Mouse (Mus musculus) testis, postnatal 10 days (tissue): ENCODE measurements around the gene Gm20388.

Source experiments
- DNase-seq: peaks from one replicate; pipeline ENCODE4 v3.0.0; 2021; ENCODE audit warnings: low spot score

Gene Gm20388

GRCm38 (mm10) chr8:120012927-120013326, 102.3 kb downstream of the Gm20388 start:
- no peak for DNase-seq

- DNase-seq, result no peak
These were observed 103.8 kb downstream of the Gm20388 start for GRCm38 (mm10) chr8:120014267-120015023.

- no peak for DNase-seq
These were observed 105.3 kb downstream of the Gm20388 start for GRCm38 (mm10) chr8:120015916-120016315.

- DNase-seq, result no peak
These were observed 105.8 kb downstream of the Gm20388 start for GRCm38 (mm10) chr8:120016424-120016823.

GRCm38 (mm10) chr8:120017349-120017748, 106.7 kb downstream of the Gm20388 start:
- DNase-seq, result peak; percentile 67

GRCm38 (mm10) chr8:120017786-120018185, 107.1 kb downstream of the Gm20388 start:
- DNase-seq, result no peak

- DNase-seq, result no peak
These were observed 107.7 kb downstream of the Gm20388 start for GRCm38 (mm10) chr8:120018379-120018778.

GRCm38 (mm10) chr8:120019297-120019696, 108.7 kb downstream of the Gm20388 start:
- DNase-seq, result no peak

- DNase-seq, result no peak
These were observed 109.7 kb downstream of the Gm20388 start for GRCm38 (mm10) chr8:120020298-120020697.

- DNase-seq, result no peak
These were observed 115.6 kb downstream of the Gm20388 start for GRCm38 (mm10) chr8:120026199-120026598.

GRCm38 (mm10) chr8:120026991-120027390, 116.3 kb downstream of the Gm20388 start:
- DNase-seq, result no peak

- no peak for DNase-seq
These were observed 119.8 kb downstream of the Gm20388 start for GRCm38 (mm10) chr8:120030447-120030846.

GRCm38 (mm10) chr8:120032549-120033208, 122.0 kb downstream of the Gm20388 start:
- DNase-seq, result no peak

- no peak for DNase-seq
These were observed 123.8 kb downstream of the Gm20388 start for GRCm38 (mm10) chr8:120034471-120034870.

GRCm38 (mm10) chr8:120036111-120036510, 125.5 kb downstream of the Gm20388 start:
- DNase-seq, result no peak

GRCm38 (mm10) chr8:120036578-120036977, 125.9 kb downstream of the Gm20388 start:
- no peak for DNase-seq

- no peak for DNase-seq
These were observed 126.6 kb downstream of the Gm20388 start for GRCm38 (mm10) chr8:120037199-120037598.

- no peak for DNase-seq
These were observed 127.0 kb downstream of the Gm20388 start for GRCm38 (mm10) chr8:120037611-120038010.

GRCm38 (mm10) chr8:120038741-120039140, 128.1 kb downstream of the Gm20388 start:
- no peak for DNase-seq

GRCm38 (mm10) chr8:120039313-120039919, 128.8 kb downstream of the Gm20388 start:
- DNase-seq, result no peak

GRCm38 (mm10) chr8:120040861-120041260, 130.2 kb downstream of the Gm20388 start:
- DNase-seq, result no peak

GRCm38 (mm10) chr8:120042542-120043312, 132.1 kb downstream of the Gm20388 start:
- no peak for DNase-seq
